Comparison of ENCODE assay signal across 10 mouse cellular contexts in genomic region chr11:76285431-76286075, GRCm38 (mm10). TPM values are rescaled to one million over a fixed set of nuclear protein-coding genes. Genes with fewer than 3 reads are reported as not detected.
DNase-seq lines count a peak whose midpoint lies in the region; ATAC-seq lines count a peak whose summit lies in the region.
"Had no signal": no experiment of that assay in that cellular context is flagged by ENCODE, and none has a peak within 500 bp of the region (broad histone marks: within the 10 kb centered on the region; RNA-seq: fewer than 3 reads in every experiment).

No protein-coding gene starts in this region.

- H3K4me2 ChIP-seq in forebrain, embryonic 12.5 days, result no peak overlapping the region
- H3K4me2 ChIP-seq in forebrain, embryonic 13.5 days, result no peak overlapping the region
- H3K4me2 ChIP-seq: lung, embryonic 15.5 days had no signal

- 74% methylated on average over 7 of the region's 7 CpGs for WGBS in forebrain, embryonic 12.5 days
- 76% methylated on average over 7 of the region's 7 CpGs for WGBS in forebrain, embryonic 13.5 days

- H3K9ac ChIP-seq in forebrain, embryonic 12.5 days, result no peak overlapping the region
- no peak overlapping the region for H3K9ac ChIP-seq in forebrain, embryonic 13.5 days
- H3K9ac ChIP-seq: lung, embryonic 15.5 days had no signal

- DNase-seq in 3134 (ENCODE audit: extremely low read depth, insufficient read length, low spot score), result peak; percentile 83
- DNase-seq in brain, adult 2 months (ENCODE audit: low read depth, low spot score), result peak; percentile 59
- peak; percentile 87 for DNase-seq in kidney, adult 9 months
- DNase-seq in cerebellum, adult 9-10 months, result no peak
- DNase-seq in left cerebral cortex, adult 9 months (ENCODE audit: low spot score in 2 of 2), result no peak
- DNase-seq in lung, postnatal 36 days, result no peak
- DNase-seq: thymus, postnatal 14 days had no signal

- 0 out of 2 replicates have a peak overlapping the region, but pooled peaks have one; percentile 25 for H3K27ac ChIP-seq in forebrain, embryonic 12.5 days
- no peak overlapping the region for H3K27ac ChIP-seq in forebrain, embryonic 13.5 days
- H3K27ac ChIP-seq: lung, embryonic 15.5 days had no signal

- H3K36me3 ChIP-seq in forebrain, embryonic 12.5 days (replicated peaks), result no peaks in the 10 kb centered on the region
- 0 out of 2 replicates have a peak, but pooled peaks cover 2% of the 10 kb centered on the region for H3K36me3 ChIP-seq in forebrain, embryonic 13.5 days (ENCODE audit: poor library complexity, severe bottlenecking)
- H3K36me3 ChIP-seq: lung, embryonic 15.5 days had no signal

- H3K4me1 ChIP-seq in forebrain, embryonic 12.5 days, result peaks cover 49% of the 10 kb centered on the region
- H3K4me1 ChIP-seq in forebrain, embryonic 13.5 days, result peaks cover 43% of the 10 kb centered on the region

- ATAC-seq in forebrain, embryonic 12.5 days (ENCODE audit: low FRiP score), result no peak
- no peak for ATAC-seq in forebrain, embryonic 13.5 days

- H3K4me3 ChIP-seq in forebrain, embryonic 12.5 days (replicated peaks), result no peak overlapping the region
- H3K4me3 ChIP-seq in forebrain, embryonic 13.5 days, result no peak overlapping the region
- H3K4me3 ChIP-seq: lung, embryonic 15.5 days had no signal

- no peaks in the 10 kb centered on the region; the same call in 1 of the 2 replicates for H3K9me3 ChIP-seq in forebrain, embryonic 12.5 days
- H3K9me3 ChIP-seq in forebrain, embryonic 13.5 days (replicated peaks), result no peaks in the 10 kb centered on the region
- H3K9me3 ChIP-seq: lung, embryonic 15.5 days had no signal

- no peaks in the 10 kb centered on the region for H3K27me3 ChIP-seq in forebrain, embryonic 12.5 days
- H3K27me3 ChIP-seq in forebrain, embryonic 13.5 days, result no peaks in the 10 kb centered on the region
- H3K27me3 ChIP-seq: lung, embryonic 15.5 days had no signal

RNA-seq across cellular contexts. Expression of gene Glod4, which starts 42.0 kb away (rescaled TPM):
- 123 and 125 TPM in 2 replicates for polyA plus RNA-seq in forebrain, embryonic 12.5 days (2016; fragmentation: Nextera tagmentation; extraction: Ambion mirVana)
- polyA plus RNA-seq in forebrain, embryonic 13.5 days (2015; fragmentation: Nextera tagmentation; extraction: Ambion mirVana), result 129 and 133 TPM in 2 replicates

RNA-seq across cellular contexts. Expression of gene Mrm3, which starts 42.0 kb away (rescaled TPM):
- 20.0 and 22.2 TPM in 2 replicates for polyA plus RNA-seq in forebrain, embryonic 12.5 days (2016; fragmentation: Nextera tagmentation; extraction: Ambion mirVana)
- 20.4 and 23.8 TPM in 2 replicates for polyA plus RNA-seq in forebrain, embryonic 13.5 days (2015; fragmentation: Nextera tagmentation; extraction: Ambion mirVana)

Comparison
In these comparisons a context has a peak if more than half of its experiments do, and no peak if none do; other contexts are left out.
1. DNase-seq: peak in 3134 (single experiment), brain, adult 2 months (single experiment) and kidney, adult 9 months (single experiment); none in cerebellum, adult 9-10 months (single experiment), left cerebral cortex, adult 9 months (0 of 2) and lung, postnatal 36 days (single experiment).